Mouse (Mus musculus) hindbrain, postnatal 0 days (tissue): ENCODE measurements at regions not wholly inside any gene's neighbourhood (a gene's known extent, or its start where the extent isn't known, plus 50 kb on each side); places are given as distances from the start of the nearest gene placed in this dataset.

Experiments used
- ATAC-seq: fragments of 200-750 bp; cut with Nextera tagmentation; 2 replicates; pipeline ENCODE4 v1.8.0; 2017; ENCODE audit warnings: mild to moderate bottlenecking, moderate TSS enrichment, moderate library complexity
- DNase-seq: peaks from one replicate; pipeline ENCODE4 v3.0.0-alpha.2; 2015; ENCODE audit warnings: low spot score
- H3K27ac ChIP-seq: fragments of 300-500 bp; sonication (generic); 2 replicates; pipeline ENCODE4 v1.5.1; 2014; ENCODE audit warnings: mild to moderate bottlenecking
- H3K27me3 ChIP-seq: fragments of 300-500 bp; sonication (generic); 2 replicates; pipeline ENCODE4 v1.6.1; 2014; ENCODE audit warnings: low read length, mixed read lengths; ENCODE audit not compliant: insufficient read depth
- H3K36me3 ChIP-seq: fragments of 300-500 bp; sonication (generic); 2 replicates; pipeline ENCODE4 v1.6.1; 2014; ENCODE audit warnings: low read length, mixed read lengths; ENCODE audit not compliant: insufficient read depth
- H3K4me1 ChIP-seq: fragments of 300-500 bp; sonication (generic); 2 replicates; pipeline ENCODE4 v1.6.1; 2014; ENCODE audit warnings: antibody characterized with exemption, low read length, mixed read lengths; ENCODE audit not compliant: insufficient read depth
- H3K4me2 ChIP-seq: fragments of 300-500 bp; sonication (generic); 2 replicates; pipeline ENCODE4 v1.6.1; 2014; ENCODE audit warnings: low read depth, mild to moderate bottlenecking, low read length, moderate library complexity, mixed read lengths
- H3K4me3 ChIP-seq: fragments of 300-500 bp; sonication (generic); 2 replicates; pipeline ENCODE4 v1.5.1; 2014; ENCODE audit warnings: low read length
- H3K9ac ChIP-seq: fragments of 300-500 bp; sonication (generic); replicated peaks from 2 replicates; pipeline ENCODE4 v1.6.1; 2014; ENCODE audit warnings: mild to moderate bottlenecking, low read length, moderate library complexity, mixed read lengths
- H3K9me3 ChIP-seq: fragments of 300-500 bp; sonication (generic); 2 replicates; pipeline ENCODE4 v1.6.1; 2016; ENCODE audit warnings: low read length, mixed read lengths
- CTCF ChIP-seq: IDR thresholded peaks from 2 replicates; pipeline ENCODE4 v1.5.1; 2016; ENCODE audit warnings: antibody characterized with exemption, control low read depth, low read depth
- WGBS: fragments of 180-500 bp; shearing (Covaris S2); extraction: QIAGEN DNeasy Blood & Tissue Kit; methylation state at CpG from one replicate; pipeline ENCODE4 v1.1.7; 2014; 5-methylcytosine and 5-hydroxymethylcytosine counted together

DNA sequence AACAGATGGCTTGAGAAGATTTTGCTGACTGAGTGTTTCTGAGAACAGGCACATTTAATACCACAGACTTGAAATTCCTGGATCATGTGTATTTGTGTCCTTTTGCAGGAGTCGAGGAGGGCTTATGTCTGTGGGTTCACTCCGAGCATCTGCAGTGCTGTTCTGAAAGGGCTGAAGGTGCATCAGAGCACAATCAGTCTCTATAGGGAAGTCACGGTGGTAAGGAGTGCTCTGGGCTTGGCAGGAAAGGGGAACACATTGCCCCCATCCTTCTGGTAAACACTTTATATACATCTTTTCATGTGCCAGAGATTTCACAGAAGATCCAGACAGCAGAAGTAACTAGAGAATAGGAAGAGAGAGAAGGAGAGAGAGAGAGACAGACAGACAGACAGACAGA, 545.1 kb downstream of the Tmem38b start:
- no peak overlapping the region for H3K4me3 ChIP-seq
- H3K27ac ChIP-seq: no peak overlapping the region
- DNase-seq (no peak), ATAC-seq (no peak)
- H3K9ac ChIP-seq: no peak overlapping the region
- no peaks in the 10 kb centered on the region for H3K4me1 ChIP-seq
- H3K27me3 ChIP-seq: no peaks in the 10 kb centered on the region
- WGBS: 41% methylated on average over 3 of the region's 3 CpGs
- no peak overlapping the region for H3K4me2 ChIP-seq
- H3K9me3 ChIP-seq: no peaks in the 10 kb centered on the region
- TF ChIP-seq CTCF: no peak
- no peaks in the 10 kb centered on the region for H3K36me3 ChIP-seq

DNA sequence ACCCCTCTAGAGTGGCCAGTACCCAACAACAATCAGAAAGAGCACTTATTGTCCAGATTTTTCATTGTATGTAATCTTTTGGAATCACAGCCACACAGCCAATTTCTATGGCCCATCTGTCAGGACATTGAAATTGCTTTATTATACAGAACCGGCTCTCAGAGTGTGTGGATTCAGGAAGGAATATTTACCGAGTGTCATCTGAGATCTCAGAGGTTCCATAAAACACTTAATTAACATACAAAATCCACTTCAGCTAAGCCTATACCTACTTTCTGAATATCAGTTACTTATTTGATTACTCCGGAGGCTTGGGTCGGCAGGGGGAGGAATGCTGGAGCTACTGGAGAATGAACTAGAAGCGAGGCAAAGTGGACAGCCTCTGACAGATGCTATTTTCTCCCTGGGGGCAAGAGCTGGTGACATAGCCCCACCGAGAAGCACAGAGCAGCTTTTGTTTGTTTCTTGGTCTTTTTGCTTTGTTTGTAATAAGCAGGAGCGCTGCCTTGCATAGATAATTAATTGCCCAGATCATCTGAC, 545.6 kb downstream of the Tmem38b start:
- Histone ChIP-seq H3K4me2 (0 out of 2 replicates have a peak overlapping the region, but pooled peaks have one; percentile 6), H3K4me1 (no peaks in the 10 kb centered on the region), H3K27ac (no peak overlapping the region), H3K4me3 (no peak overlapping the region), H3K9me3 (no peaks in the 10 kb centered on the region), H3K36me3 (no peaks in the 10 kb centered on the region), H3K9ac (no peak overlapping the region), H3K27me3 (no peaks in the 10 kb centered on the region)
- ATAC-seq: peak; percentile 84
- DNase-seq: peak; percentile 72
- no peak for TF ChIP-seq CTCF
- 13% methylated on average over 7 of the region's 7 CpGs for WGBS

- Histone ChIP-seq H3K9me3 (no peaks in the 10 kb centered on the region), H3K36me3 (no peaks in the 10 kb centered on the region), H3K4me1 (no peaks in the 10 kb centered on the region), H3K27ac (no peak overlapping the region), H3K27me3 (no peaks in the 10 kb centered on the region), H3K4me3 (no peak overlapping the region), H3K4me2 (no peak overlapping the region), H3K9ac (no peak overlapping the region)
- DNase-seq (no peak), ATAC-seq (no peak)
- 12% methylated on average over 2 of the region's 2 CpGs for WGBS
- no peak for TF ChIP-seq CTCF
These were observed 547.8 kb downstream of the Tmem38b start for GRCm38 (mm10) chr4:54373606-54374005.

GRCm38 (mm10) chr4:54374457-54374856, 548.6 kb downstream of the Tmem38b start:
- WGBS: 37% methylated on average over 5 of the region's 5 CpGs
- H3K9me3 ChIP-seq: no peaks in the 10 kb centered on the region
- no peak overlapping the region for H3K4me3 ChIP-seq
- no peak for ATAC-seq
- no peak for TF ChIP-seq CTCF
- no peak overlapping the region for H3K27ac ChIP-seq
- H3K9ac ChIP-seq: no peak overlapping the region
- no peaks in the 10 kb centered on the region for H3K27me3 ChIP-seq
- H3K4me2 ChIP-seq: no peak overlapping the region
- no peak for DNase-seq
- no peaks in the 10 kb centered on the region for H3K4me1 ChIP-seq
- H3K36me3 ChIP-seq: no peaks in the 10 kb centered on the region

DNA sequence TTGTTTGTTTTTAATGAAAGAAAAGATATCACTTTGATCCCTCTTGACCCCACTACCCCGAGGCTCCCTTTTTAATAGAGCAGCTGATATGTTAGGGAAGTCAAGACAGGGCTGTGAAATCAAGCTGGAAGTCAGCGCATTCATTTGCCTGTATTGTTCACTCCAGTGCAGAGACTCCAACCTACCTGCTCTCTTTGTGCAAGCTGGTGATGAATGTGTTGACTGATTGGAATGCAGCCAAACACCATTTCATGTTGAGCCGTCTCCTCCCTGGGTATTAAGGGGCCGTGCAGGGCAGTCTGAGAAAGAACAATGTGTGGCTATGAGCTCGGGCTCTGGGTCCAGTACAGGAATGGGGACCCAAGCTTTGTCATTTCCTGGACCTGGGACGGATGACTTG, 557.4 kb upstream of the Zfp462 start:
- Histone ChIP-seq H3K4me2 (no peak overlapping the region), H3K27me3 (no peaks in the 10 kb centered on the region), H3K36me3 (no peaks in the 10 kb centered on the region), H3K4me1 (no peaks in the 10 kb centered on the region), H3K9me3 (no peaks in the 10 kb centered on the region), H3K27ac (no peak overlapping the region), H3K4me3 (no peak overlapping the region), H3K9ac (no peak overlapping the region)
- WGBS: 34% methylated on average over 6 of the region's 6 CpGs
- ATAC-seq (no peak), DNase-seq (peak; percentile 23)
- TF ChIP-seq CTCF: no peak

DNA sequence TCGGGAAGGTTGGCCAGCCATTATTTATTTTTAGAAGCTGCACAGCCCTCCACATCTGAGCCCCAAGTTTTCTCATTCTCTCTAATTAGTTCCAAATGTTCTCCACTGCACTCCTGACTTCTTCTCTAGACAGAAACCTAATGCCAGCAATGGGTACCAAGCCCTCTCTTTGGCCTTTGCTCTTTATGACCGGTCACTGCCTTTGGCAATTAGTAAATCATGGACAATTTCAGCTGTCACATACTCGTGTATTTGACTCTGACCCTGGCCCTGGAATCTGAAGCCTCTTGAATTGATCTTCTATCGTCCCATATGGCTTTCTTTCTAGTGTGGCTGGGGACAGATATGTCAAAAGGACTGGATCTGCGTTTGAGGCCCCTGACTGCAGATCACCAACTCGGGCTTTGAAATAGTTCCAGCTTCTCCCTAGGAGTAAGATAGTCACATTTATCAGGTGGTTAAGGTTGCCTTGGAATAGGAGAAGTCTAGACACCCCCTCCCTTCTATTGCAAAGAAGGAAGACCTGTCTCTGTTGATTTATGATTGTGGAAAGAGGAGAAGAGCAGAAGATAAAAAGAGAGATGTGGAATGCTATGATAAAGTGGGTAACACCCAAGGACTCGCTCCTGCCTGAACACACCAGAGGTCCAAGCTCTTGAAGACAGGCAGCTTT, 553.2 kb upstream of the Zfp462 start:
- Histone ChIP-seq H3K9me3 (no peaks in the 10 kb centered on the region), H3K4me1 (no peaks in the 10 kb centered on the region), H3K4me3 (no peak overlapping the region), H3K9ac (no peak overlapping the region), H3K4me2 (no peak overlapping the region), H3K36me3 (no peaks in the 10 kb centered on the region), H3K27me3 (no peaks in the 10 kb centered on the region), H3K27ac (no peak overlapping the region)
- ATAC-seq (no peak), DNase-seq (no peak)
- WGBS: 75% methylated on average over 7 of the region's 7 CpGs
- no peak for TF ChIP-seq CTCF

- TF ChIP-seq CTCF: no peak
- Histone ChIP-seq H3K27ac (no peak overlapping the region), H3K36me3 (no peaks in the 10 kb centered on the region), H3K9me3 (no peaks in the 10 kb centered on the region), H3K4me3 (no peak overlapping the region), H3K4me2 (no peak overlapping the region), H3K9ac (no peak overlapping the region), H3K4me1 (no peaks in the 10 kb centered on the region), H3K27me3 (no peaks in the 10 kb centered on the region)
- ATAC-seq (no peak), DNase-seq (no peak)
- WGBS: 88% methylated on average over 4 of the region's 4 CpGs
These were observed 538.7 kb upstream of the Zfp462 start for GRCm38 (mm10) chr4:54406151-54406550.
